12 mouse cellular contexts compared by ENCODE assay signal in the genomic region with DNA sequence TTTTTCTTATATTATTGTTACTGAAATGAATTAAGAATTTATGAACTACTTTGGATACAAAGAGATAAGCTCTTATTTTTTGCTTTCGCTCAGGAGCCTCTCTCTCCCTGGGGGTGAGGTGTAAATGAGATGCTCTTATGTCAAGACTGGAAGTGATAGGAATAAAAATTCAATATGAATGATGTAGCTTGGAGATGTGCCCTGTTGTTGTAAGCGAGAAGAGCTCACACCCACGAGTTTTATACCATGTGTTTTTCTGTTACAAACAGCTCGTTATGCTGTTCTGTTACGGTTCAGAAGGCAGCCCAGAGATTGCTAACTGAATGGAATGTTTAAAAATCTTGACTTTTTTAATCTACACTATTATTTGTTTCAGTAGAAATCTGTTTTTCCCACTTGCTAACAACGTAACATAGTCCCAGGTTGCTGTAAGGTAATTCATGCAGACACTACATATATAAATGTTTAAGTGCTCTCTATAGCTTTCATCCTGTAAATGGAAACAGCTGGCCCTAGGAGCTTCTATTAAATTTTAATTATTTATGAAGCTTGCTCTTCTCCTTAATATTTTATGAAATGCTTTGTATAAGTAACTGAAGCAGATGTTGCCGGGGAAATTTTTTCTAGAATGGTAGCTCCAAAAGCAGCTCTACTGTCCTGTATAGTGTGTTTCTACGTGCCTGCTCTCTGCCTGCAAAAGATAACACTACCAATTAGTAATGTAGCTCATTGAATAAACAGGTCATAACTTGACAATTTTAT.
A peak's percentile ranks its signal among the peaks of the same experiment; 100 is the strongest.
DNase-seq lines count a peak whose midpoint lies in the region; ATAC-seq and TF ChIP-seq lines count a peak whose summit lies in the region.
"Had no signal": no experiment of that assay in that cellular context is flagged by ENCODE, and none has a peak within 500 bp of the region (broad histone marks: within the 10 kb centered on the region; RNA-seq: fewer than 3 reads in every experiment).

No protein-coding gene starts in this region.

- H3K9me3 ChIP-seq in forebrain, postnatal 0 days (ENCODE audit: low read length), result no peaks in the 10 kb centered on the region
- H3K9me3 ChIP-seq in neural tube, embryonic 15.5 days (replicated peaks), result no peaks in the 10 kb centered on the region
- H3K9me3 ChIP-seq: megakaryocyte, embryonic 14.5 days had no signal

- peaks cover 4% of the 10 kb centered on the region for H3K4me1 ChIP-seq in forebrain, postnatal 0 days (ENCODE audit: insufficient read depth)
- peaks cover 7% of the 10 kb centered on the region; the same call in 1 of the 2 replicates for H3K4me1 ChIP-seq in neural tube, embryonic 15.5 days

- H3K4me2 ChIP-seq in forebrain, postnatal 0 days (ENCODE audit: low read depth), result no peak overlapping the region
- H3K4me2 ChIP-seq in neural tube, embryonic 15.5 days, result no peak overlapping the region

- H3K27ac ChIP-seq in forebrain, postnatal 0 days (ENCODE audit: low read depth, low read length), result no peak overlapping the region
- peak overlapping the region; percentile 34 for H3K27ac ChIP-seq in neural tube, embryonic 15.5 days (replicated peaks)

- intact Hi-C loops in left cerebral cortex, postnatal 25 days (cut with DNase I), result no loop called here
- intact Hi-C loops in left cerebral cortex, postnatal 10 days (cut with DNase I), result no loop called here

- H3K4me3 ChIP-seq in forebrain, postnatal 0 days (ENCODE audit: low read depth, low read length), result no peak overlapping the region
- no peak overlapping the region for H3K4me3 ChIP-seq in neural tube, embryonic 15.5 days (replicated peaks)
- H3K4me3 ChIP-seq: megakaryocyte, embryonic 14.5 days had no signal

- peak; percentile 66 for ATAC-seq in forebrain, postnatal 0 days
- peak; percentile 76 for ATAC-seq in neural tube, embryonic 15.5 days (ENCODE audit: low FRiP score)
- ATAC-seq: liver, postnatal 0 days had no signal

- H3K27me3 ChIP-seq in forebrain, postnatal 0 days (ENCODE audit: insufficient read depth, low read length), result no peaks in the 10 kb centered on the region
- H3K27me3 ChIP-seq in neural tube, embryonic 15.5 days (replicated peaks), result no peaks in the 10 kb centered on the region
- H3K27me3 ChIP-seq: CH12.LX; megakaryocyte, embryonic 14.5 days had no signal

- 34% methylated on average over 8 of the region's 8 CpGs for WGBS in forebrain, postnatal 0 days
- WGBS in neural tube, embryonic 15.5 days, result 43% methylated on average over 8 of the region's 8 CpGs

- DNase-seq in left cerebral cortex, postnatal 25 days (ENCODE audit: low spot score in 2 of 2), result peak; percentile 16 to 31
- no peak for DNase-seq in left cerebral cortex, postnatal 10 days (ENCODE audit: extremely low spot score in 1 of 2, low spot score in 2 of 2)
- DNase-seq in forebrain, postnatal 0 days, result peak; percentile 30
- DNase-seq in layer of hippocampus, adult 9-11 months, result peak; percentile 44
- DNase-seq in heart, postnatal 4 days, result no peak
- DNase-seq in adrenal gland, adult 2 months, result no peak
- DNase-seq: cerebellum, adult 8-10 months; liver, postnatal 0 days; thymus, adult 18-20 months had no signal

- 0 out of 2 replicates have a peak, but pooled peaks cover 3% of the 10 kb centered on the region for H3K36me3 ChIP-seq in forebrain, postnatal 0 days (ENCODE audit: insufficient read depth)
- H3K36me3 ChIP-seq in neural tube, embryonic 15.5 days, result 0 out of 2 replicates have a peak, but pooled peaks cover 6% of the 10 kb centered on the region

- no peak overlapping the region for H3K9ac ChIP-seq in forebrain, postnatal 0 days
- no peak overlapping the region for H3K9ac ChIP-seq in neural tube, embryonic 15.5 days (replicated peaks)
- H3K9ac ChIP-seq: liver, postnatal 0 days had no signal

- no peak for TF ChIP-seq CTCF in forebrain, postnatal 0 days (IDR thresholded peaks at IDR 0.05; ENCODE audit: low read depth)

Comparison
In these comparisons a context has a peak if more than half of its experiments do, and no peak if none do; other contexts are left out.
1. DNase-seq: peak in left cerebral cortex, postnatal 25 days (2 of 2), forebrain, postnatal 0 days (single experiment) and layer of hippocampus, adult 9-11 months (single experiment); none in left cerebral cortex, postnatal 10 days (0 of 2), heart, postnatal 4 days (single experiment) and adrenal gland, adult 2 months (single experiment).